Mouse (Mus musculus): Measurements from ENCODE around the gene Tll2.

Gene Tll2

DNA sequence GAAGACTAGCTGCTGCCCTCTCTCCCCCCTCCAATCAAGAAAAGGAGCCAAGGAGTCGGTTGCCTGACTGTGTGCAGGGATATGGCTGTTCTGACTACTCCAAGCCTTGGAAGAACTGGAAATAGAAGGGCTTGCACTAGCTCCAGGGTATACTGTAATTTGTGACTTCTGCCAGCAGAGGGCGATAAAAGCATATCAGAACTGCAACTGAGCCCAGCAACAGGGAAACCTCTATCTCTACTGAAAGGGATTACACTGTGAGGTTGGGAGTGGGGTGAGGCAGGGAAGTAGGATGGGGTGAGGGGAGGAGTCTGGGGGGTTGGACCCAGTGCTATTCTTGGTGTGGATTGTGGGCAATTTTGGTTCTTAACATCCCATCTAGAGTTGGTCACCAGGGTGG is 119.9 kb downstream of the Tll2 start:
- DNase-seq, result peak; percentile 90

DNA sequence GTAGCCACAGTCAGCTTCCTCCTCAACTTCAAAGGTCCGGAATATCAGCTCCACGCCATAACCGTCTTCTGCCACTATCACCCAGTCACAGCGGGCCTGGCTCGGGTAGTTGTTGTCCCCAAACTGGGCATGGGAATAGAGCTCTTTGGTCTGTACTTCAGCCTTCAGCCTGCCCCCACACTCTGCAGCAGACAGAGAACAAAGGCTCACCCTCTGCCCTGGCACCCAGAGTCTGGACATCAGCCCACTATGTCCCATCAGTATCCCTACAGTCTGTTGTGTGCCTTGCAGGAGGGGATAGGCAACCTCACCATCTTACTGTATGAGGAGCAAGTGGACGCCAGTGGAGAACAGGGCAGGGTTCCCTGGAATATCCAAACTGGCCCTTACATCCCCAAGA is 120.3 kb downstream of the Tll2 start:
- no peak for DNase-seq

DNA sequence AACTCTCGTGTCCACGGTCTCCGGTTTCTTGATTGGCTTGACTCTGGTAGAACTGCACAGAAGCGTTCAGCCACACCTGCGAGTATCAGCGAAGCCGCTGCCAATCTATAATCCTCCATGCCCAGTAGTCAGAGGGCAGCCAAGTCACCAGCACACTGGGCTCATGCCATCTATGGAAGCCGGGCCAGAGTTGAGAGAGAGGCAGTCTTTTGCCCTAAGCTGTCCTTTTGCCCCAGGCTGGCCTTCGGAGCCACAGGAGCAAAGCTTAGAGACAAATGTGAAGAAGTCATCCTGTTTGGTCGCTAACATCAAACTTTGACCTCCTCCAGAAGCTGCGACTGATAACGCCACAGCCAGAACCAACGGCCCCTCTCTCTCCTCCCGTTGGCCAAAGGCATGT is 123.0 kb downstream of the Tll2 start:
- no peak for DNase-seq

DNA sequence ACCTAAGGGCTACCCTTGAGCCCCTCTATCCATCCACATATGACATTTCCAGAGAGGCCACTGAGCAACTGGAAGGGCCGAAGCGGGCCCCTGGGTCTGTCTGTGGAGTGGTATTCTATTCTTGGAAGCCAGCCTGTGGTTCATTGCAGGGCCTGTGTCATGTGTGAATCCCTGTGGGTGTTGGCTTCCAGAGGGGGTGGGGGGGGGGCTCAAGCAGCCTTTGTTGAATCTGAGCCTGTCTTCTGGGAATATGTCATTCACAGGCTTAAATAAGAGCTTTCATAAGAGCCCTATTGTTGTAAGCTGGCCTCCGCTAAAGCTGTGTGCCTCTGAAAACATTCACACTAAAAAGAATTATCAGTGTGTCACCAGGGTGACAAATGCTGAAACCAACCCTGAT is 125.0 kb downstream of the Tll2 start:
- DNase-seq, result no peak

DNA sequence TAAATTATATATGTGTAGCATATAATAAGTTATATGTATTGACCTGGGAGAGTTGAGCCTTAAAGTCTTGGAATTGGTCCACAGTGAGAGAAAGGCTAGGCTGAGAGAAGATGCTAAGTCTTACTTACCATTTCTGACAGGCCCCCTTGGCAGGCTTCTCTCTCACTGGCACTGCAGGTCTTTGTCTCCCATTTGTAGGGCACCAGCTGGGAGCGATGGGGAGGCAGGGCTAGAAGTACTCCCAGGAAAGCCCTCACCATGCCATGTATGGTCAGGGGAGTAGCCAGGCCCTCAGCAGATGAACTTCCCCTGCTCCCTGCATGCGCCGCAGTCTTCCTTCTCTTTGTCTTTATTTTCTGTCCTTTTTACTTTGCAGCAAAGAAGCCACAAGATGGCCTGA is 129.7 kb downstream of the Tll2 start, which contains the start of gene Opalin:
Opalin (minus strand) TSS at position 208 of the 400 bp plus-strand sequence.
- DNase-seq, result no peak

DNA sequence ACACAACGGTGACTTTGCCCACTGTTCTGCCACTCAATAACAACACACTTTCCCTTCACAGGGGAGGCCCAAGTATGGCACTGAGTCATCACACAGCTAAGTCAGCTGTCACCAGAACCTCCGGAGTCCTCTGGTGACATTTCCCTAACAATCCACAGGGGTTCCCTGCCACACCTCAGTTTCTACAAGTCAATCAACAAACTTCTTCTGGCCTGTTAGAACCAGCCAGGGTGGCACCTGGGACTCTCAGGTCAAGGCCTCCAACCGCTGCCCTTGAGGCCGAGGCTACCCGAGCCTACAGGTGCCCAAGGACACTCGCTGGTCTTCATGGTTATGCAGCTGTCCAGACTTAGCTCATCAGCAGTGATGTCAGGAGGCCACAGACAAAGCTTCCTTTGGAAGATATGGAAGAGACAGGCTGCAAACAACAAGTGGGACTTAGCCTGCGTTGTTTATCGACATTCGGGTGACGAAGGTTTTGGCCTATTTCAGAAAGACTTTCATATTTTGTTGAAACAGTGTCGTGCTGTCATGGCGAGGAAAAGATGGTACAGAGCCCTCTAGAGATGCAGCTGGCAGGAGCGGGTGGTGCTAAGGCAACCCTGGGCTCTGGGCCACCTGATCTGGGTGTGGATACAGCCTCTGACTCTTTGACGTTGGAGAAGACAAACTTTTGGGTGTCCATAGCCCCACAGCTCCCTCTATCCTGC is 132.7 kb downstream of the Tll2 start:
- no peak for DNase-seq

DNA sequence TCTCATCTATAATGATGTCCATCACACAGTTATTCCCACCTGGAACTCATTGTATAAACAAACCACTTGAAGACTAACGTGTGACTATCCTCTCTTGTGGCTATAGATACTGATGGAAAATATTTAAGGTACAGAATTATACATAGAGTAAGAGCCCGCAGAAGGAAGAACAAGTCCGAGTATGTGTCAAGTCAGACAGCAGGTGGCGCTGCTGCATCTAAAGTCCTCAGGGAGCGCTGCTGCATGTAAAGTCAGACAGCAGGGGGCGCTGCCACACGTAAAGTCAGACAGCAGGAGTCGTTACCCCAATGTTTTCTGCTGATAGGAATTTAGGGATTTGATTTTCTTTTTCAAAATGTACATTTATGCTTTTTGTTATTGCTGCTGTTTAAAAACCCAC is 135.1 kb downstream of the Tll2 start:
- peak; percentile 91 to 96 for DNase-seq

DNA sequence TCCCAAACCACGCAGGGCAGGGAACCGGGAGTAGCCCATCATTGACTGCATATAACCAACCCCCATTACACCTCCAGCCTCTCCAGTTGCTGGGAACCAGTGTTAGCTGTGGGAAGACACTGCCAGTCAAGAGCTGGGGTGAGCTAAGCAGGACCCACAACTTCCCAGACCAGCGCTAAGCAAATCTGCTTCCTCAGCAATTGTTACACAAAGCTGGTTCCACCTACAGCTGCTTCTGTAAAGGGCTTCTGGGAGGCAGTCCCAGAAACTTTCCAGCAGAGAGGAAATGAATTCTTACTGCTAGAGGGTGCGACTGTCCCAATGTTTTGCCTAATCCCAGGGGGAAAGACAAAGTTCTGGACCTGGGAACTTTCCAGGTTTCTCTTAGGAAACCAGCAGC is 151.9 kb downstream of the Tll2 start:
- DNase-seq, result no peak

DNA sequence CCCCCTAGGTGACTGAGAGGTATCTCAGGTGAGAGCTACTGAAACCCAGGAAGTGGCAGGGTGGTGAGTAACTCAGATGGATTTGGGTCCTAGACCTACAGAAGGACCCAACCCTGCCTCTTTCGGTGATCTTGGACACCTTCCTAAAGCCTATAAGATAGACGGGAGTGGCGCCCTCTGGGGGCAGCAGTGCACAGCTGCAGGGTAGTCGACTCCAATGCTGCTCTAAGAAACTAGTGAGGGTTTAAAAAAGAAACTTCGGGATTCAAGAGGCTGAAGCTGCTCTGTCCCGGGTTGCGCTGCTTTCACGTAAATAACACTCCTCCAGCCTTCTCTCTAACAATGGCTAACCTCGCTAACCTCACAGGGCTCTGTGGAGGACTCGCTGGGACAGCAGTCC is 153.1 kb downstream of the Tll2 start:
- DNase-seq, result peak in 1 of 2 experiments; percentile 53

DNA sequence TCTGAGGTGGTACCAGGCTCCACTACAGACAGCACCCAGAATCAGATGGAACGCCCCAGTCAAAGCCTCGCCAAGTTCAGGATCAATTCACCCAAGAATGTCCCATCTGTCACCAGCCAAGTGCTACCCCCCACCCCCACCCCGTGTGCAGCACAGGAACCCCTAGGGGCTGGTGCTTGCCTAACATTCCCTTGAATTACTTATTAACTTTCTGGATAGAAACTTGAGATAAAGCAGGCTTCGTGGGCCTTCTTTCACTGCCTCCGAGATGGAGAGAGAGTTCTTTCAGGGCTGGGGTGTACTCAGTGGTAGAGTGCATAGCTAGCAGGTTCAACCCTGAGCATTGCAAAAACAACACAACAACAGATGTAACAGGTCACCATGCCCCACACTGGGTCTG is 154.4 kb downstream of the Tll2 start:
- no peak for DNase-seq

DNA sequence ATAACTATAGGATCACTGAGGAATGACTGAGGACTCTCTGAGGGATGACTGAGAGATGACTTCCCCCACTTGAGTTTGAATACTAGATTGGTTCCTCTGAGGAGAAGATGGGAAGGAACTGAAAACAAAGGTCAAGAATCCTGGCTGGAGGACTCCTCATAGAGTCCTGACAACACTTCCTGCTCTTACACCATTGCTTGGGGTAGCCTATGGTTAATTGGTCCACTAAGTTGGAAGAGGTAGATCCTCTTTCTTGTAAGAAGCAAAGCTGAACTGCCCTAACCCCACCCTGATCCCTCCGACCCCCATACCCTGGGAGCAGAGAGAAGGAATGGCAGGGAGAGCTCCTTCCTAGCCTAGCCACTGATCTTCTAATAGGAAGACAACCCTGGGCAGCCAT is 154.9 kb downstream of the Tll2 start:
- DNase-seq, result no peak

DNA sequence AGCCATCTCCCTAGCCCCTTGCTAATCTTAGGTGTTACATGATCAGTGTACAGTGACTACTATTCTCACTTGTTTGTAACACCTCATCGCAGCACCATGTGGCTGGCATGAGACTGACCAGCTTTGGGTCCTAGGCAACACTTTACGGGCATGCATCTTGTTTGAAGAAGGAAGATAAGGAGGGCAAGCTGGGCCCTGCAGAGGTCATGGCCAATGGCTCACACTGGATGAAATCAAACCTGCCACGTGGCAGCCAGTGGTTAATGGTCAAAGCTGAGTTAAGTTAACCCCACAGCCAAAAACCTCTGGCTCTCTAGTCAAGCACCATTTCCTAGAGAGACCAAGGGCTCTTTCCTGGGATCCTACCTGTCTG is 158.5 kb downstream of the Tll2 start:
- no peak for DNase-seq

DNA sequence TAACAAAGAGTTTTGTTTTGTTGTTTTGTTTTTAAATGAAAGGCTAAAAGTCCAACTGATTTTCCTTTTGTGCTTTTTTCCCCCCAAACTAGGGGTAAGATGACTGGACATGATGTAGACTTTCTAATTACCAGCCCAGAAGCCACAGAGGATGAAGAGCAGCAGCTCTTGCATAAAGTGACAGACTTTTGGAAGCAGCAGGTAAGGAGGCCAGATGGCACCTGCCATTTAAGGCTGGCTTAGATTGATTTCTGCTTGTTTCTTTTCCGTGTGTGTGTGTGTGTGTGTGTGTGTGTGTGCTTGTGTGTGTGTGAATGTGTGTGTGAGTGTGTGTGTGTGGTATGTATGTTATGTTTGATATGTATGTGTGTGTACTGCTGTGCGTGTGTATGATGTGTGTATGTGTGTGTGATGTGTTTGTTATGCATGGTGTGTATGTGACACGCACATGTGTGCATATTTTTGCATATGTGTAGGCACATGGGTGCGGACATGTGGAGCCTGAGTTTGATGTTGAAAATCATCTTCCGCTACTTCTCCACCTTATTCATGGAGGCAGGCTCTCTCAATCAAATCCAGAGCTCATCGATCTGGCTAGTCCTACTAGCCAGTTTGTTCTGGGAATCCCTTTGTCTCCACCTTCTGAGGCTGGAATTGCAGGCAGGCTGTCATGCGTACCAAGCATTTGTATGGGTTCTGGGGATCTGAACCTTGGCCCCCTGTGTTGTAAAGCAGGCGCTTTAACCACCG is 159.0 kb downstream of the Tll2 start:
- DNase-seq, result peak; percentile 28 to 36

DNA sequence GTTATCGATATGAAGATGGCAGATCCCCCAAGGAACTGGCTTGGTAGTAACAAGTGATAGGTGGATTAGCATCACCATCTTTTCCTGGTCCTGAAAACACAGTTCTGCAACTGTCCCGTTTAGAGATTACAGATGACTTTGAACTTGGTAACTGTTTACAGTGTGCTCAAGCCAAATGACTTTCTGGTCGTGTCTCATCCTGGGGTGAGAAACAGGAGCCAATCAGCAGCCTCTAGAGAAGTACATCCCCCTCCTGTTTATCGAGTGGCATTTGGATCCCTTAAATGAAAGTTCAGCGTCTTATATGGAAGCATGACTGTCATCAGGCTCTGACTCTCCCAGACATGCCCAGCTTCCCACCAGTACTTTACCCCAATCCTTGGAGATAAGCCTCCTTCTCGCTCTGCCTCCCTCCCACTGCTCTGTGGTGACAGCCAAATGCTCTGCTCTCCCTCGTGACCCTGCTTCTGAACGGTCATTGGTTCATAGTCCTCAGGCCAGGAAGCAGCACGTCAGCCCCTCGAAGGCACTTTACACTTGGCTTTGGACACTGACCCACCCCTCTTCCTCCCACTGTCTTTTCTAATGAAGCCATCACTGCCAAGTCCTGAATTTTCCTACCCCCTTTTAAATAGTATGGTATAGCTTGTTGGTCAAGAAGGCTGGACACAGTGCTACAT is 161.4 kb downstream of the Tll2 start:
- no peak for DNase-seq

DNA sequence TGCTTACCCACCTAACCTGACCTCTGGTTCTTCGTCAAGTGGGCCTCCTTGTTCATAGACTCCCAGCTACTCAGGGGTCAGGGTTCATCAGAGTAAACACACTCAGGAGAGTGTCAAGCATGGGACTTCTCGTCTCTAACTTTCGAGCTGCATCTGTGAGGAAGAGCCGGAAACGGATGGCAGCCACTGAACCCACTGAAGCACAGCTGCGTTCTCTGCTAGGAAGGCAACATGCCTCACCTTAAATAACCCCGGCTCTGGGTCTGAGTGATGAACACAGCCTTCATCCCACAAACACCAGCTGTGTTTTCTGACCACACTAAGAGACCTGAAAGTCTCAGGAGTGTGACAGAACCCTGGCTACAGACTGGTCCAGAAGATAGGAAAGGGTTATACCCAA is 167.5 kb downstream of the Tll2 start:
- DNase-seq, result no peak

DNA sequence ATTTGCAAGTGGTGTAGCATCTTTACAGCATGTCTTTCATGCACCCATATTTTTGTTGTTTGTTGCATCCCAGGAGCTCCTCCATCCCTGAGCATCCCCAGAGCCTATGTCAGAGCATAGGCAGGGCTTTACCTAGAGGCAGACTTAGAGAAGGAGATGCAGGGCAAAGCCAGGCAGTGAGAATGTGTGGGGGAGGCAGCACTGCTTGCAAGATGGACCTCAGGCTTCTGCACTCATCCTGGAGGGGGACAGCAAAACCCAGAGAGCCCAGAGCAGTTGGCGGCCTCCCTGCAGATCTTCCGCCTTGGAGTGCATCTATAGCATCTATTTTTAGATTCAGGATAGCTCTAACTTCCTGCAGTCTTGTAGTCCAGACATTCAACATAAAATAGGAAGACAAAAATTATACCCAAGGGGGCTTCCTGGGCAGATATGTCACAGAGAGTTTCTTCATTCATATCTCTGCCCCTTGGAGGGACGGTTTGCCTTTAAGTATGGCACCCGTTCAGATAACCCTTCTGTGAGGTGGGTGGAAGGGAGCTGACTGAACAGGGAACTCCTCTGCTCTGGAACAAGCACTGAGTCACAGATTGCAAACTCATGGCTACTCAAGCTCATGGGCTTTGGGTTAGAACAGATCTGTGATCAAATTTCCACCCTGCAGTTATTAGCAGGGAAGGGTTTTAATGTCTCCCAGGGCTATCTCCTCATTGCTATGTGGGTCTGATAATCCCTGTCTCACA is 170.7 kb downstream of the Tll2 start:
- DNase-seq, result no peak
